Mouse (Mus musculus) hindbrain, embryonic 15.5 days (tissue): ENCODE results near the gene H2afy. TPM values are rescaled to one million over a fixed set of nuclear protein-coding genes. Genes with fewer than 3 reads are reported as not detected.

Experiments used
- ATAC-seq: fragments of 200-750 bp; cut with Nextera tagmentation; 2 replicates; pipeline ENCODE4 v1.8.0; 2017; ENCODE audit warnings: low read depth, moderate number of reproducible peaks, moderate TSS enrichment; ENCODE audit not compliant: low FRiP score
- H3K27ac ChIP-seq: fragments of 300-500 bp; sonication (generic); replicated peaks from 2 replicates; pipeline ENCODE4 v1.5.1; 2015; ENCODE audit warnings: mild to moderate bottlenecking, inconsistent platforms
- H3K27me3 ChIP-seq: fragments of 300-500 bp; sonication (generic); 2 replicates; pipeline ENCODE4 v1.6.1; 2015; ENCODE audit warnings: control low read depth, inconsistent platforms
- H3K36me3 ChIP-seq: fragments of 300-500 bp; sonication (generic); 2 replicates; pipeline ENCODE4 v1.6.1; 2015; ENCODE audit warnings: control low read depth, inconsistent platforms
- H3K4me1 ChIP-seq: fragments of 300-500 bp; sonication (generic); replicated peaks from 2 replicates; pipeline ENCODE4 v1.6.1; 2015; ENCODE audit warnings: control low read depth, inconsistent platforms
- H3K4me2 ChIP-seq: fragments of 300-500 bp; sonication (generic); 2 replicates; pipeline ENCODE4 v1.6.1; 2015; ENCODE audit warnings: moderate library complexity, mild to moderate bottlenecking, inconsistent platforms
- H3K4me3 ChIP-seq: fragments of 300-500 bp; sonication (generic); 2 replicates; pipeline ENCODE4 v1.5.1; 2015; ENCODE audit warnings: mild to moderate bottlenecking, inconsistent platforms
- H3K9ac ChIP-seq: fragments of 300-500 bp; sonication (generic); 2 replicates; pipeline ENCODE4 v1.6.1; 2015; ENCODE audit warnings: inconsistent platforms
- H3K9me3 ChIP-seq: fragments of 300-500 bp; sonication (generic); 2 replicates; pipeline ENCODE4 v1.6.1; 2016; ENCODE audit warnings: control low read depth, inconsistent platforms
- WGBS: fragments of 180-500 bp; shearing (Covaris S2); methylation state at CpG from one replicate; pipeline ENCODE4 v1.1.7; 2015; 5-methylcytosine and 5-hydroxymethylcytosine counted together
- polyA plus RNA-seq: library from polyadenylated mRNA; unstranded; fragments of >200 nt; fragmentation: Nextera tagmentation; extraction: Ambion mirVana; gene quantifications from 2 replicates; pipeline ENCODE4 v1.2.1, GENCODE M21; 2015

The H2afy gene
- polyA plus RNA-seq, 1 experiment from 2014 or later, result 309 TPM

GRCm38 (mm10) chr13:56024410-56025026, 111.6 kb downstream of the H2afy start:
- no peak overlapping the region for H3K4me2 ChIP-seq
- no peaks in the 10 kb centered on the region for H3K4me1 ChIP-seq
- H3K9ac ChIP-seq, result no peak overlapping the region
- ATAC-seq, result no peak
- no peaks in the 10 kb centered on the region for H3K9me3 ChIP-seq
- no peaks in the 10 kb centered on the region for H3K36me3 ChIP-seq
- H3K27ac ChIP-seq, result no peak overlapping the region
- 59% methylated on average over 14 of the region's 14 CpGs for WGBS
- H3K4me3 ChIP-seq, result no peak overlapping the region
- H3K27me3 ChIP-seq, result no peaks in the 10 kb centered on the region

Other genes with a start within 250 kb of the H2afy start
- 0.95 and 1.4 TPM in 2 replicates for gene Tifab, start 42.5 kb upstream of the H2afy start, polyA plus RNA-seq
- 1.5 and 16.1 TPM in 2 replicates for gene Neurog1, start 115.8 kb upstream of the H2afy start, polyA plus RNA-seq
- 6.2 and 19.7 TPM in 2 replicates for gene Cxcl14, start 160.2 kb upstream of the H2afy start, polyA plus RNA-seq